Comparison of ENCODE assay signal across 12 mouse cellular contexts in the genomic region with DNA sequence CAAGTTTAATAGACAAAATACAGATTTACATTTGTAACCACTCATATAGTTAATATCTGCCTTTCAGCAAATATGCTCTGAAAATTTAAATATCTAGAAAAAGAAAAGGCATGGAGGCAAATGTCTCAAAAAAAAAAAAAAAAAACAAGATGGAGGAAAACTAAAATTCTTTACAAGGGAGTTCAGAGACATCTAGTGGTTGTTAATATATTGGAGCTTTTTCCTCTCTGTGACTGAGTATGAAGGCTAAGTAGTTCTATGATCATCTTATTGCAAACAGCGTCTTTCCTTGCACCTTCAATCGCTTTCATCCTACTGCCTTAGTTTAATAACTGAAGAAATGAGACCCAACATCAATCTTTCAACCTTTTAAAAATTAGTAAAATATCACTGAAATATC.
DNase-seq lines count a peak whose midpoint lies in the region; ATAC-seq and TF ChIP-seq lines count a peak whose summit lies in the region.
"Had no signal": no experiment of that assay in that cellular context is flagged by ENCODE, and none has a peak within 500 bp of the region (broad histone marks: within the 10 kb centered on the region; RNA-seq: fewer than 3 reads in every experiment).

No protein-coding gene starts in this region.

- 67% methylated on average over 2 of the region's 2 CpGs for WGBS in intestine, postnatal 0 days
- WGBS in intestine, embryonic 16.5 days, result 69% methylated on average over 2 of the region's 2 CpGs
- WGBS in midbrain, postnatal 0 days, result 51% methylated on average over 2 of the region's 2 CpGs
- 66% methylated on average over 2 of the region's 2 CpGs for WGBS in midbrain, embryonic 15.5 days

- no peaks in the 10 kb centered on the region for H3K4me1 ChIP-seq in intestine, postnatal 0 days (replicated peaks; ENCODE audit: control insufficient read depth, insufficient read depth, low read length)
- no peaks in the 10 kb centered on the region for H3K4me1 ChIP-seq in intestine, embryonic 16.5 days (ENCODE audit: control insufficient read depth, insufficient read depth, low read length)
- H3K4me1 ChIP-seq in midbrain, postnatal 0 days (ENCODE audit: insufficient read depth, low read length), result no peaks in the 10 kb centered on the region
- H3K4me1 ChIP-seq in midbrain, embryonic 15.5 days, result no peaks in the 10 kb centered on the region
- H3K4me1 ChIP-seq: embryonic facial prominence, embryonic 13.5 days; liver, embryonic 13.5 days; midbrain, embryonic 10.5 days had no signal

- H3K36me3 ChIP-seq in intestine, postnatal 0 days (ENCODE audit: control insufficient read depth, insufficient read depth), result no peaks in the 10 kb centered on the region
- no peaks in the 10 kb centered on the region for H3K36me3 ChIP-seq in intestine, embryonic 16.5 days (ENCODE audit: control insufficient read depth, insufficient read depth, low read length)
- no peaks in the 10 kb centered on the region for H3K36me3 ChIP-seq in midbrain, postnatal 0 days (ENCODE audit: insufficient read depth, low read length)
- no peaks in the 10 kb centered on the region for H3K36me3 ChIP-seq in midbrain, embryonic 15.5 days (replicated peaks)
- H3K36me3 ChIP-seq: embryonic facial prominence, embryonic 13.5 days; liver, embryonic 13.5 days; midbrain, embryonic 10.5 days had no signal

- peak; percentile 35; the same call in 1 of the 2 replicates for TF ChIP-seq CTCF in intestine, postnatal 0 days (IDR thresholded peaks at IDR 0.05; ENCODE audit: low read depth)
- peak; percentile 65 for TF ChIP-seq CTCF in midbrain, postnatal 0 days (IDR thresholded peaks at IDR 0.05)

- H3K4me3 ChIP-seq in intestine, postnatal 0 days (ENCODE audit: low read depth, low read length), result no peak overlapping the region
- no peak overlapping the region for H3K4me3 ChIP-seq in intestine, embryonic 16.5 days (ENCODE audit: low read length)
- no peak overlapping the region for H3K4me3 ChIP-seq in midbrain, postnatal 0 days (ENCODE audit: low read depth, low read length)
- no peak overlapping the region for H3K4me3 ChIP-seq in midbrain, embryonic 15.5 days
- H3K4me3 ChIP-seq: embryonic facial prominence, embryonic 13.5 days; liver, embryonic 13.5 days; midbrain, embryonic 10.5 days had no signal

- no peak overlapping the region for H3K9ac ChIP-seq in intestine, postnatal 0 days (ENCODE audit: low read depth, low read length)
- H3K9ac ChIP-seq in intestine, embryonic 16.5 days (ENCODE audit: low read depth, low read length), result no peak overlapping the region
- H3K9ac ChIP-seq in midbrain, postnatal 0 days (replicated peaks; ENCODE audit: low read length, poor library complexity, severe bottlenecking), result no peak overlapping the region
- no peak overlapping the region for H3K9ac ChIP-seq in midbrain, embryonic 15.5 days
- H3K9ac ChIP-seq: embryonic facial prominence, embryonic 13.5 days; liver, embryonic 13.5 days had no signal

- H3K9me3 ChIP-seq in intestine, postnatal 0 days (ENCODE audit: control insufficient read depth), result no peaks in the 10 kb centered on the region
- no peaks in the 10 kb centered on the region for H3K9me3 ChIP-seq in intestine, embryonic 16.5 days (ENCODE audit: control insufficient read depth, low read length)
- H3K9me3 ChIP-seq in midbrain, postnatal 0 days (ENCODE audit: low read length), result no peaks in the 10 kb centered on the region
- H3K9me3 ChIP-seq in midbrain, embryonic 15.5 days, result no peaks in the 10 kb centered on the region
- H3K9me3 ChIP-seq: embryonic facial prominence, embryonic 13.5 days; liver, embryonic 13.5 days; midbrain, embryonic 10.5 days had no signal

- no peak overlapping the region for H3K4me2 ChIP-seq in intestine, postnatal 0 days (replicated peaks; ENCODE audit: low read depth)
- H3K4me2 ChIP-seq in intestine, embryonic 16.5 days (ENCODE audit: low read depth, low read length), result no peak overlapping the region
- no peak overlapping the region for H3K4me2 ChIP-seq in midbrain, postnatal 0 days (ENCODE audit: low read depth, low read length, poor library complexity, severe bottlenecking)
- H3K4me2 ChIP-seq in midbrain, embryonic 15.5 days, result no peak overlapping the region
- H3K4me2 ChIP-seq: embryonic facial prominence, embryonic 13.5 days; heart, embryonic 11.5 days; liver, embryonic 13.5 days had no signal

- H3K27ac ChIP-seq in intestine, postnatal 0 days (ENCODE audit: low read depth, low read length), result no peak overlapping the region
- H3K27ac ChIP-seq in intestine, embryonic 16.5 days (ENCODE audit: low read length), result no peak overlapping the region
- H3K27ac ChIP-seq in midbrain, postnatal 0 days (ENCODE audit: low read depth, low read length), result no peak overlapping the region
- H3K27ac ChIP-seq in midbrain, embryonic 15.5 days, result no peak overlapping the region
- H3K27ac ChIP-seq: embryonic facial prominence, embryonic 13.5 days; liver, embryonic 13.5 days; midbrain, embryonic 10.5 days had no signal

- DNase-seq in midbrain, postnatal 0 days (ENCODE audit: low spot score), result peak; percentile 53
- peak; percentile 45 for DNase-seq in adipocyte (ENCODE audit: low spot score)
- DNase-seq in testis, postnatal 14 days (ENCODE audit: low spot score), result no peak
- DNase-seq in heart, postnatal 36 days, result no peak
- DNase-seq: liver, embryonic 13.5 days; right cerebral cortex, postnatal 25 days had no signal

- H3K27me3 ChIP-seq in intestine, postnatal 0 days (replicated peaks; ENCODE audit: control insufficient read depth, insufficient read depth, low read length), result no peaks in the 10 kb centered on the region
- no peaks in the 10 kb centered on the region for H3K27me3 ChIP-seq in intestine, embryonic 16.5 days (replicated peaks; ENCODE audit: control insufficient read depth, insufficient read depth, low read length)
- no peaks in the 10 kb centered on the region for H3K27me3 ChIP-seq in midbrain, postnatal 0 days (ENCODE audit: insufficient read depth, low read length)
- no peaks in the 10 kb centered on the region for H3K27me3 ChIP-seq in midbrain, embryonic 15.5 days (replicated peaks)
- H3K27me3 ChIP-seq: embryonic facial prominence, embryonic 13.5 days; liver, embryonic 13.5 days had no signal

- ATAC-seq in intestine, postnatal 0 days, result no peak
- ATAC-seq in intestine, embryonic 16.5 days, result no peak
- ATAC-seq in midbrain, postnatal 0 days (ENCODE audit: low FRiP score), result no peak
- ATAC-seq in midbrain, embryonic 15.5 days (replicated peaks), result no peak

- intact Hi-C loops in heart, postnatal 36 days (cut with DNase I), result no loop called here

Comparison
In these comparisons a context has a peak if more than half of its experiments do, and no peak if none do; other contexts are left out.
1. DNase-seq: peak in midbrain, postnatal 0 days (single experiment) and adipocyte (single experiment); none in testis, postnatal 14 days (single experiment) and heart, postnatal 36 days (0 of 2).